Mouse (Mus musculus) activated CD4-positive, CD25-positive, alpha-beta regulatory T cell (primary cell): Measurements from ENCODE around the gene Aco1. TPM values are rescaled to one million over a fixed set of nuclear protein-coding genes. Genes with fewer than 3 reads are reported as not detected.

Source experiments
- polyA plus RNA-seq, 2 experiments: library from polyadenylated mRNA; unstranded; fragments of 100-300 nt; shearing (Covaris generic); gene quantifications; one replicate each; pipeline ENCODE4 v1.2.1; 2017

The Aco1 gene
- 10 to 100 TPM; 23.2 to 30.4 TPM for polyA plus RNA-seq

DNA sequence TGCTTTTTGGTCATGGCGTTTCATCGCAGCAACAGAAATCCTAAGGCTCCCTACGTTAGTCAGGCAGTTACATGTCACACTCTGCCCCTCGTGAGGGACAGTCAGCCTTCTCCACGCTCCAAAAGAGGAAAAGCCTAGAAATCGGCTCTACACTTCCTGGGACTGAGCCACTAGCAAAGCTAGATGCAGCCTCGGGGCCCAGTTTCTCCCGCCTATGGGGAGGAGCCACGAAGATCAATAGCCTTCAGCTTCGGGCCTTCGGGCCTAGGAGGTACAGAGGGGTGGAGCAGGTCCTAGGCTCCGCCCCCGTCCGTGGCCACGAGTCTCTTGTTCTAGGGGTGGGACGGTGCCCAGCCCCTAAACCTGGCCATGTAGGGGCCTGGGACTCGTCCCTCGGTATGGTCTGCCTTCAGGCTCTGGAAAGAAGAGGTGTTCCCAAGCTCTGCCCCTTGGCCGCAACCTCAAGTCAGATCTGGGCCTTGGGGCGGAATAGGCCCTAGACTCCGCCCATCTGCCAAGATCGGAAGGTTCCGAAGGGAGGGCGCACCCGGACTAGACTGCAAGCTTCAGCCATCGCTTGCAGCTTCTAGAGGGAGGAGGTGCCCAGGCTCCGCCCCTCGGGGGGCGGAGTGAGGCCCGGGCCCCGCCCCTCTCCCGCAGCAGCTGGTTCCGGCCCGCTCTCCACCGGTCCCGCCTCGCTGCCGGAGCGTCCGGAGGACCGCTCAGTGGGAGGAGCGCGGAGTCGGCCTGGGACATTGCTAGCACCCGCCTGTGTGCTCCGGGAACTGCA, at the start of gene Aco1:
TSS of gene Aco1 (plus strand) at position 339 of the 790 bp plus-strand sequence.

DNA sequence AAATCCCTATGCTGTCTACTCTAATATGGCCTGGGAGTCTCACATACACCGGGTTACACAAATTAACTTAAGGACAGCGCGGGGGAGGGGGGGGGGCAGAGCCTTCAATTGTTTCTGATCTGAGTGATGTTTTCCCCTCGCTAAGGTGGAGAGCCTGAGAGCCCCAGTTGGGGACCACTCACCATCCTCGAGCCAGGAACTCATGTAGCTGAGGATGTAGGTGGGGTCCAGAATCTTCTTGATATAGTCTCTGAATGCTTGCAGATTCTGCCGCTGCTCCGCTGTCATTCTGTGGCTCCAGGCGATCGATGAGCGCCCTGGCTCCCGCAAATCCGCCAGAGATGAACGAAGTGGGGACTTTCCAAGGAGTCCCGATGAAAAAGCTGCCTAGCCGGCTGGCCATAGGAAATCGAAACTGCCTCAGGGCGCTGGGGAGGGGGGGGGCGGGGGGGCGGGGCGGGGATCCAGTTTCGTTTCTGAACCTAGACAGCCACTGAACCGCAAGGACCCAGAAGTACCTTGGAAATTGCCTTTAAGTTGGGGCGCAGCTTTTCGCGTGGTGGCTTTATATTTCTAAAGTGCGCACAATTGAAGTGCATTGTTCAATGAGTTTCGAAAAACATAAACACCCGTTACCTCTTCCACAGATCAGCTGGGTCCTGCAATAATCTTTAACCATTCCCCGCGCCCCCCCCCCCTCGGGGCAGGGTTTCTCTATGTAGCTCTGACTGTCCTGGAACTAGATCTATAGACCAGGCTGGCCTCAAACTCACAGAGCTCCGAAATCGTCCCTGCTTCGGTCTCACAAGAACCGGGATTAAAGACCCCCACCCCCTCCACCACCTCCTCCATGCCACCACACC, 96.8 kb downstream of the Aco1 start, which contains the start of gene Ddx58:
TSS of gene Ddx58 (minus strand) at position 420 of the 863 bp plus-strand sequence.

Other genes with a start within 250 kb of the Aco1 start
- 100 to 1,000 TPM in 1 of 2 experiments, 10 to 100 TPM in 1; 99.1 to 113 TPM for gene Ddx58, start 96.7 kb downstream of the Aco1 start, polyA plus RNA-seq
- gene Smim27, start 126.5 kb downstream of the Aco1 start, polyA plus RNA-seq = 10 to 100 TPM; 47.9 to 63.0 TPM
- 10 to 100 TPM; 36.0 to 36.4 TPM for gene Topors, start 126.8 kb downstream of the Aco1 start, polyA plus RNA-seq
- 100 to 1,000 TPM; 123 to 145 TPM for gene Ndufb6, start 136.3 kb downstream of the Aco1 start, polyA plus RNA-seq